Mouse (Mus musculus): ENCODE measurements around the gene Pgpep1. TPM values are rescaled to one million over a fixed set of nuclear protein-coding genes. Genes with fewer than 3 reads are reported as not detected.

Pgpep1 gene
- total RNA-seq, 4 experiments from 2014 or later = 11.2 to 17.0 (median 13.4) TPM

GRCm38 (mm10) chr8:70691230-70691629 is 31.0 kb upstream of the Pgpep1 start:
- DNase-seq (ENCODE audit: low spot score in 2 of 2) = no peak

- DNase-seq (ENCODE audit: low spot score in 2 of 2) = no peak
Measured at GRCm38 (mm10) chr8:70689892-70690390, 29.8 kb upstream of the Pgpep1 start.

- DNase-seq (ENCODE audit: low spot score in 2 of 2) = no peak
Measured at GRCm38 (mm10) chr8:70688136-70688535, 27.9 kb upstream of the Pgpep1 start.

- DNase-seq (ENCODE audit: low spot score in 2 of 2) = no peak
Measured at GRCm38 (mm10) chr8:70687576-70687975, 27.4 kb upstream of the Pgpep1 start.

- peak in 1 of 2 experiments; percentile 95 for DNase-seq (ENCODE audit: low spot score in 2 of 2)
Measured at GRCm38 (mm10) chr8:70684291-70684690, 24.1 kb upstream of the Pgpep1 start.

GRCm38 (mm10) chr8:70682692-70683091 is 22.5 kb upstream of the Pgpep1 start:
- no peak for DNase-seq (ENCODE audit: low spot score in 2 of 2)

GRCm38 (mm10) chr8:70682193-70682592 is 22.0 kb upstream of the Pgpep1 start:
- DNase-seq (ENCODE audit: low spot score in 2 of 2) = peak in 1 of 2 experiments; percentile 82

- no peak for DNase-seq (ENCODE audit: low spot score in 2 of 2)
Measured at GRCm38 (mm10) chr8:70681410-70681809, 21.2 kb upstream of the Pgpep1 start.

- no peak for DNase-seq (ENCODE audit: low spot score in 2 of 2)
Measured at GRCm38 (mm10) chr8:70680039-70680438, 19.9 kb upstream of the Pgpep1 start.

GRCm38 (mm10) chr8:70679404-70679803 is 19.2 kb upstream of the Pgpep1 start:
- DNase-seq (ENCODE audit: low spot score in 2 of 2) = no peak

GRCm38 (mm10) chr8:70678679-70679078 is 18.5 kb upstream of the Pgpep1 start:
- no peak for DNase-seq (ENCODE audit: low spot score in 2 of 2)

GRCm38 (mm10) chr8:70677451-70678080 is 17.4 kb upstream of the Pgpep1 start:
- DNase-seq (ENCODE audit: low spot score in 2 of 2) = no peak

GRCm38 (mm10) chr8:70675336-70675735 is 15.1 kb upstream of the Pgpep1 start:
- no peak for DNase-seq (ENCODE audit: low spot score in 2 of 2)

- DNase-seq (ENCODE audit: low spot score in 2 of 2) = no peak
Measured at GRCm38 (mm10) chr8:70674716-70675115, 14.5 kb upstream of the Pgpep1 start.

GRCm38 (mm10) chr8:70674109-70674508 is 13.9 kb upstream of the Pgpep1 start:
- no peak for DNase-seq (ENCODE audit: low spot score in 2 of 2)

GRCm38 (mm10) chr8:70673079-70673856 is 13.1 kb upstream of the Pgpep1 start, which contains the start of gene Lsm4:
Gene Lsm4 (plus strand): TSS chr8:70673248.
- peak; percentile 98 to 99 for DNase-seq (ENCODE audit: low spot score in 2 of 2)

- no peak for DNase-seq (ENCODE audit: low spot score in 2 of 2)
Measured at GRCm38 (mm10) chr8:70672325-70673078, 12.3 kb upstream of the Pgpep1 start.

- DNase-seq (ENCODE audit: low spot score in 2 of 2) = no peak
Measured at GRCm38 (mm10) chr8:70671615-70672324, 11.6 kb upstream of the Pgpep1 start.

- peak in 1 of 2 experiments; percentile 65 for DNase-seq (ENCODE audit: low spot score in 2 of 2)
Measured at GRCm38 (mm10) chr8:70667071-70667470, 6.9 kb upstream of the Pgpep1 start.

GRCm38 (mm10) chr8:70665599-70665998 is 5.4 kb upstream of the Pgpep1 start:
- DNase-seq (ENCODE audit: low spot score in 2 of 2) = no peak

- no peak for DNase-seq (ENCODE audit: low spot score in 2 of 2)
Measured at GRCm38 (mm10) chr8:70664631-70665030, 4.4 kb upstream of the Pgpep1 start.

Data from left cerebral cortex, adult 8-10 months (tissue).